Mouse (Mus musculus) kidney, adult 2 months (tissue): Measurements from ENCODE around the gene Hoxa7.

Source experiments
- CTCF ChIP-seq: fragments of 200-500 bp; conservative IDR thresholded peaks from 2 replicates; pipeline ENCODE4 v1.5.1; 2011; ENCODE audit warnings: low read depth, mild to moderate bottlenecking, control low read depth, low read length, moderate library complexity, mixed read lengths; ENCODE audit not compliant: insufficient read depth, insufficient read length
- POLR2A ChIP-seq: fragments of 200-500 bp; IDR thresholded peaks from one replicate; pipeline ENCODE4 v1.6.1; 2011; ENCODE audit warnings: low read depth, low read length, control low read depth

GRCm38 (mm10) chr6:52215070-52215469 is 6.6 kb downstream of the Hoxa7 start:
- TF ChIP-seq CTCF (no peak), POLR2A (no peak)
